Mouse (Mus musculus) adrenal gland, adult 18-20 months (tissue): ENCODE measurements around the gene Sez6. TPM values are rescaled to one million over a fixed set of nuclear protein-coding genes. Genes with fewer than 3 reads are reported as not detected.

ENCODE experiments used
- DNase-seq, 2 experiments: peaks; one replicate each; pipeline ENCODE4 v3.0.0; 2021 to 2022; ENCODE audit warnings: low spot score in 2 of 2
- total RNA-seq, 2 experiments: library from RNA; stranded (reverse); gene quantifications; 1 replicate in 1 of 2; 2 replicates in 1 of 2; pipeline ENCODE4 v1.2.3; 2021

Sez6 gene
- total RNA-seq, 2 experiments from 2014 or later = 2.1 to 2.4 TPM

GRCm38 (mm10) chr11:77904707-77905106 is 25.9 kb upstream of the Sez6 start:
- no peak for DNase-seq

GRCm38 (mm10) chr11:77906097-77906687 is 24.4 kb upstream of the Sez6 start:
- no peak for DNase-seq

- DNase-seq = no peak
Measured at GRCm38 (mm10) chr11:77906747-77907174, 23.8 kb upstream of the Sez6 start.

GRCm38 (mm10) chr11:77908468-77908867 is 22.1 kb upstream of the Sez6 start:
- DNase-seq = no peak

- no peak for DNase-seq
Measured at GRCm38 (mm10) chr11:77909376-77909775, 21.2 kb upstream of the Sez6 start.

- DNase-seq = no peak
Measured at GRCm38 (mm10) chr11:77909776-77910175, 20.8 kb upstream of the Sez6 start.

GRCm38 (mm10) chr11:77913505-77913904 is 17.1 kb upstream of the Sez6 start:
- no peak for DNase-seq

GRCm38 (mm10) chr11:77914598-77915260 is 15.9 kb upstream of the Sez6 start:
- no peak for DNase-seq

GRCm38 (mm10) chr11:77916741-77917140 is 13.9 kb upstream of the Sez6 start:
- DNase-seq = no peak

- no peak for DNase-seq
Measured at GRCm38 (mm10) chr11:77917166-77917565, 13.4 kb upstream of the Sez6 start.

- DNase-seq = no peak
Measured at GRCm38 (mm10) chr11:77923285-77923684, 7.3 kb upstream of the Sez6 start.

- no peak for DNase-seq
Measured at GRCm38 (mm10) chr11:77925836-77926657, 4.6 kb upstream of the Sez6 start.

- DNase-seq = no peak
Measured at GRCm38 (mm10) chr11:77926666-77927065, 3.9 kb upstream of the Sez6 start.

GRCm38 (mm10) chr11:77927837-77928236 is 2.8 kb upstream of the Sez6 start:
- no peak for DNase-seq

- DNase-seq = no peak
Measured at GRCm38 (mm10) chr11:77931541-77932433, 1.2 kb downstream of the Sez6 start.

- no peak for DNase-seq
Measured at GRCm38 (mm10) chr11:77932576-77932975, 2.0 kb downstream of the Sez6 start.

- no peak for DNase-seq
Measured at GRCm38 (mm10) chr11:77934111-77934521, 3.5 kb downstream of the Sez6 start.

GRCm38 (mm10) chr11:77934568-77935311 is 4.1 kb downstream of the Sez6 start:
- no peak for DNase-seq

- no peak for DNase-seq
Measured at GRCm38 (mm10) chr11:77936846-77937245, 6.2 kb downstream of the Sez6 start.
